ENCODE assay signal across 21 mouse cellular contexts in genomic region chr7:122377967-122378366, GRCm38 (mm10).
"Had no signal": no experiment of that assay in that cellular context is flagged by ENCODE, and none has a peak within 500 bp of the region (broad histone marks: within the 10 kb centered on the region; RNA-seq: fewer than 3 reads in every experiment).

No protein-coding gene starts in this region.

- H3K4me1 ChIP-seq: liver, embryonic 13.5 days; liver, embryonic 15.5 days had no signal

- H3K27ac ChIP-seq: heart, embryonic 10.5 days; heart, embryonic 15.5 days; hindbrain, embryonic 13.5 days; hindbrain, embryonic 15.5 days; hindbrain, postnatal 0 days; limb, embryonic 10.5 days; limb, embryonic 12.5 days; liver, embryonic 13.5 days; liver, embryonic 15.5 days had no signal

- DNase-seq: gastrocnemius, postnatal 14 days; gastrocnemius, postnatal 36 days; heart, postnatal 36 days; kidney, adult 18-20 months; kidney, adult 8-10 months; liver; liver, embryonic 13.5 days; liver, postnatal 0 days; lung, adult 2 months had no signal

- H3K4me3 ChIP-seq: heart, embryonic 10.5 days; heart, embryonic 12.5 days; heart, embryonic 15.5 days; hindbrain, embryonic 13.5 days; hindbrain, embryonic 15.5 days; layer of hippocampus, adult 2 months; limb, embryonic 10.5 days; limb, embryonic 12.5 days; liver, embryonic 13.5 days; liver, embryonic 15.5 days had no signal

- H3K36me3 ChIP-seq: heart, embryonic 10.5 days; heart, embryonic 12.5 days; heart, embryonic 15.5 days; hindbrain, embryonic 13.5 days; hindbrain, embryonic 15.5 days; limb, embryonic 10.5 days; limb, embryonic 12.5 days; liver, embryonic 13.5 days; liver, embryonic 15.5 days had no signal

- ATAC-seq: hindbrain, postnatal 0 days; intestine, postnatal 0 days; liver, postnatal 0 days had no signal

- H3K4me2 ChIP-seq: hindbrain, embryonic 13.5 days; hindbrain, embryonic 15.5 days; limb, embryonic 12.5 days; liver, embryonic 11.5 days; liver, embryonic 13.5 days; liver, embryonic 15.5 days had no signal

- H3K9me3 ChIP-seq: heart, embryonic 10.5 days; heart, embryonic 12.5 days; heart, embryonic 15.5 days; hindbrain, embryonic 13.5 days; hindbrain, embryonic 15.5 days; limb, embryonic 10.5 days; limb, embryonic 12.5 days; liver, embryonic 13.5 days; liver, embryonic 15.5 days had no signal

- H3K9ac ChIP-seq: heart, embryonic 12.5 days; heart, embryonic 15.5 days; hindbrain, embryonic 13.5 days; hindbrain, embryonic 15.5 days; limb, embryonic 12.5 days; liver, embryonic 13.5 days; liver, embryonic 15.5 days; liver, postnatal 0 days had no signal

- H3K27me3 ChIP-seq: heart, embryonic 12.5 days; heart, embryonic 15.5 days; hindbrain, embryonic 13.5 days; hindbrain, embryonic 15.5 days; liver, embryonic 13.5 days; liver, embryonic 15.5 days had no signal
